Mouse (Mus musculus): Measurements from ENCODE around the gene Tppp2.
"Not testable (repeated sequence)": the region's sequence is repeated elsewhere in the genome, so short reads cannot be mapped to it uniquely, and the experiment has no call there.

Gene Tppp2

DNA sequence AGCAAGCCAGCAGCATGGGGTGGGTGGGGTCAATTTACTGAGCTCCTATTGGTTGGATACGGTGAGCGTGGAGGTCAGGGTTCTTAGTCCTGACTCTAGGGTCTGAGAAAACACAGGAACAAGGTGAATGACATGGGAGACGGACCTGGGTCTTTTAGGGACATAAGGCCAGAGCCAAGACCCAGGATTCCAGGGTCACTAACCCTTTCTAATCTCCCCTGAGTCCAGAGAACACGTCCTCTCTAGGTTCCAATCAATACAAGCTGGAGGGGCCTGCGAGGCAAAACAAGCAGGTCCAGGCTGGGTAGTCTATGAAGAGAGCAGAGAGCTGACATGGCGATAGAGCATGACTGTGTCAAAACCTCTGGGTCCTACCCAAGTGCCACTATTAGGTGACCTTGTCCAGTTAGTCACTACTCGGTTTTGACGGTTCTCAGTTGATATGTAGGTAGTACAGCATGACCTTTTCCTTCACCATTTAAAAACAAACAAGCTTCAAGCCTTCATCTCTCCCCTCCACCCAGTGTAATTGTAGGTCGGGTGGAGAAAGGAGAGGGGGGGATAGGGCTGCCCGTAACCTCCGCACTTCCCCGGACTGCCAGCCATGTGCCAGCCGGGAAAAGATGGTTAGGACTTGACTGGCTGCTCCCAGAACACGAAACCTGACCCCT lies 5.7 kb upstream of the Tppp2 start:
- no peak for DNase-seq (ENCODE audit: low spot score)

DNA sequence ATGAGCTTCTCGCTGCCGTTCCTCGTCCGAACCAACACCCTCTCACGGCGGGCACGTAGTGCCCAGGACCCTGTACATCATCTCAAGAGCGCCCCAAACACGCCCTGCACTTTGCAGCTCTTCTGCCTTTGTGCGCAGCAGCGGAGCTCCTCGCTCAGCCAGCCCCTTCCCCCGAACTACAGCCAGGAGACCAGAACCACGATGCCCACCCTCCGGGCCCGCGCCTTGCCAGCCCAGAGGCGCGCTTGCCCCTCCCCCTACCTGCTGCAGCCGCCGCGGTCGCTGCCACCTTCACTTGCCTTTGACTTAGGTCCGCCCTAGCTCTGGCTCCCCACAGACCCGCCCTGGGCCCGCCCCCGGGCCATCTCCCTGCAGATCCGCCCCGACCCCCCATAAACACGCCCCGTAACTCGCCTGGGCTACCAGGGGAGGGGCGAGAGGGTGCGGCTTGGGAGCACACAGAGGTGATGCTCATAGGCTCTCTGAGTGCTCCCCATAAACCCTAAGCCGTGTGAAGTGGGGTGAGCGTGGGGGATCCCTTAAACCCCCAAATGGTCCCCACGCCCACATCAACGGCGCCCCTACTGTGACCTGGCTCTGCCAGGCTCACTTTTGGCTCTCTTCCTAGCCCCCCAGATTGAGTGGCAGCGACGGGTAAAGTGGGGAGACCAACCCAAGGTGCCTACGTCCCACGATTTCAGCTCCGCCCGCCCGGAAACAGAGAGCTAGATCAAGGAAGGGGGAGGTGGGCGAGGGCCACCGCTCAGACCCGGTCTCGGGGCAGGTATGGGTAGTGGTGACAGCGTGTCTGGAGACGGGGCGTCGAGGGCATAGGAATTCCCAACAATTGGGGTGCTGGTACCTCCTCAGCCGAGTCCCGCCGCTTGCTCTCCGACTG lies 4.9 kb upstream of the Tppp2 start:
- peak; percentile 85 for DNase-seq (ENCODE audit: low spot score)

DNA sequence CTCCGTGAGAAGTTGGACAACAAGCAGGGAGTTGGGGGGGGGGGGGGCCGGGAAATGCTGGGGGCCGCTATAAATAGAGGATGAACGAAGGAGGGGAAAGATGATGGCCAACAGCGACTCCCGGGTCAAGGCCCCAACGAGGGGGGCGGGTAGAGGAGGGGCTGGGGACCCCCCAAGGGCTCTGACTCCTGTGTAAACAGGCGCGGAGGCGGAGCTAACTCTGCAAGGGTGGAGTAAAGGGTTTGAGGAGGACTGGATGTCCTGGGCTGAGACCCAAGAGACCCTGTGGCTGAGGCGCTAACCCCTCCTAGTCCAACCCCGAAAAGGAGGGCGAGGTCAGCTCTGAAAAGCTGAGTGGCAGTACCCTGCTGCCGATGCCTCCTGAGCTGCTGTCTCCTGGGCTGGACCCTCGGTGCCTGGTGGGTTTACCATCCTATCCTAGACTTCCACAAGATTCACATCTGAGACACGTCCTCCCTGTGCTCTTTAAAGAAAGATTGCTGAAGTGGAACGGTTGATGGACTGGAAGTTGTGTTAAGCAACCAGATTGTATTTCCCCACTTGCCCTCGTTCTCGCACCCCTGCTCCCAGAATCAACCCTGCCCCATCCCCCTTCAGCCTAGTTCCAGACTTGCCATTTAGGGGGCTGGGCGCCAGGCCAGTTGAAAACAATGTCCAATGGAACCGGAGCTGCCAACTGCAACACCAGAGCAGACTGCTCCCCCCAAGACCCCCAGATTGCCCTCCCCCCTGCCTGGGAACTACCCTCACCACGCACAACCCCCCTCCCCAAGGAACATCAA lies 4.1 kb upstream of the Tppp2 start, which contains the start of gene Ndrg2:
Ndrg2 (minus strand) TSS at position 199 of the 803 bp plus-strand sequence.
- DNase-seq (ENCODE audit: low spot score), result peak; percentile 82

DNA sequence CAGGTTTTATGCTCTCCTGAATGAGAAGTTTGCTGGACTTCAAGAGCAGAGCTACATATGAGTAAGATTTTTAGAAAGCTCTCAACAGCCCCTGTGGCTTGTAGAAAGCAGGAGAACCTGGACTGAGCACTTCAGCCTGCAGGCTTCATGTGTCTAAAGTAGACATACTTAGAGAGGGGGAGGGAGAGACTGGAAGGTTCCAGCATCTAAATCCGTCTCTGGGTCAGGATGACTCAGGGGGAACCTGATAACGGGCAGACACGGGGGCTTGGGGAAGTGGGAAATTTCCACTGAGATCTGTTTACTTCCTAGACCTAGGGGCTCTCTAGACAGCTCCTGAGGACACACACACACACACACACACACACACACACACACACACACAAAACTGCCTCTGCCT lies 3.2 kb upstream of the Tppp2 start:
- no peak for DNase-seq (ENCODE audit: low spot score)

DNA sequence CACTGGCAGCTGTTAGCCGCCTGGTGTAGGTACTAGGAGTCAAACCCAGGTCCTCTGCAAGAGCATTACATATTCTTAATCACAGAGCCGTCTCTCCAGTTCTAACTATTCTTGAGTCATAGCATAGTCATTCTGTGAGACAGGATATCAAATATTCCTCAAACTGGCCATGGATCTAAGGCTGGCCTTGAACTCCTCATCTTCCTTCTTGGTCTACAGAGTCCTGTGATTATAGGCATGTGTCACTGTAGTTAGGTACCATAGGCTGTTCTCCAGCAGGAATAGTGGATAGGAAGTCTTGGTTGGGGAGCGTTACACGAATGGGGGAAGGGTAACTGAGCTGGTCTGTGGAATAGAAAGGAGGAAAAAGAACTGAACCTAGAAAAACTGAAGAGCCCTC lies 1.7 kb upstream of the Tppp2 start:
- DNase-seq (ENCODE audit: low spot score), result no peak

DNA sequence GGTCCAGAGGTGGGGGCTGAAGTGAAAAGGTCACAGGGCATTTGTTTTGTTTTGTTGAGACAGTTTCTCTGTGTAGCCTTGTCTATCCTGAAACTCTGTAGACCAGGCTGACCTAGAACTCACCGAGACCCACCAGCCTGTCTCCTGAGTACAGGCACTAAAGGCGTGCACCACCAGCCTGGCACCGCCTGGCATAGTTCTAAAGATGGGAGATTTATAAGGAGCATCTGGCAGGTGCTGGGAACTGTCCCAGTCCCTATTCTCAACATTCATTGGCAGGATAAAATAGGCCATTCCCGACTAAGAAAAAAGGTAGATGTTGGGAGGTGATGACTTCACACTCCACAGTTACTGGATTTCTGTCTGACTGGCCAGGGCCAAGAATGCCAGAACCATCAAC lies 741 bp downstream of the Tppp2 start:
- no peak for DNase-seq (ENCODE audit: low spot score)

DNA sequence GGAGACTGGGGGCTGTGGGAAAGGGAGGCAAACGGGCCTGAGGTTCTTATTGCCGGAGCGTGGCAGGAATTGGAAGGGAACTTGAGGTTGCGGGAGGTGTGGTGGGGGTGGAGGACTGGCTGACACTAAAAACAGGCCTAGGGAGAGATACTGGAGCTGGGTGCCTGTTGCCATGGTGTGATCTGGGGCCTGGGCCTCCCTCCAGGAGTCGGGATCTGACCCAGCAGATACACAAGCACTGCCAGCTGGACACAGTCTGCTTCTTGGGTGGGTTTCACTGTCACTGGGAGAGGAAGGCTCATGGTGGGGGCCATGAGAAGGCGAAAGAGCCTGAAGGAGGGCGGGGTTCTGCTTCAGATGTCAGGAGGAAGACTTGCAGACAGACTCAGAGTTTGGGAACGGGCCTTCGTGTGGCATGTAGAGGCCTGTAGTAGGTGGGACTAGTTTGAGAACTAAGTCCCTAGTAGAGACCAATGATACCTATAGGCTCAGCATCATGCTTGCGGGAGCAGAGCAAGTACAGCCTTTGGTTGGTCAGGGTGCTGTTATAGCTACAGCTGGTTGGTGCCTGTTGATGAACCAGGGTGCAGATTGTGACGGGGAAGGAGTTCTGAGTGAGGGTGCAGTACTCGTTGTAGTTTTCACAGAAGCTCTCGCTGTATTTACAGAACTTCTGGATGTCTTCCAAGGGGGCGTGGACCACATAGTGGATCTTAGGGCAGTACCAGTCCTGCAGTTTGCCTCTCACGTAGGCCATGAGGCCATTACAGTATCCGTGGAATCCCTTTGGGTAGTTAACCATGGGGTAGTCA lies 3.7 kb downstream of the Tppp2 start:
- peak; percentile 53 for DNase-seq (ENCODE audit: low spot score)

DNA sequence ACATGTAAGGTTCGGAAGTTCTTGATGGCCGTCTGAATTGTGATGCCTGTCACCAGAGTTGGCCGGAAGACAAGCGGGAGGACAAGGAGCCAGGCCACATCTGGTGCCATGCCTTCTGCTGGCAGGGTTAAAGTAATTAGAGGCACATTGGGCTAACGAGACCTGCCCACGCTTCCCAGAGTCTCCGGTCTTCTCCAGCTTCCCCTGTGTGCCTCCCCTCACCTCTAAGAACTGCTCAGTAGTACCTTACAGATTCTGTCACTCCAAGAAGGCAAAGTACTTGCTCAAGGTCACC lies 4.3 kb downstream of the Tppp2 start, which contains the start of gene Rnase13:
Rnase13 (minus strand) TSS at position 203 of the 295 bp plus-strand sequence.
- no peak for DNase-seq (ENCODE audit: low spot score)

DNA sequence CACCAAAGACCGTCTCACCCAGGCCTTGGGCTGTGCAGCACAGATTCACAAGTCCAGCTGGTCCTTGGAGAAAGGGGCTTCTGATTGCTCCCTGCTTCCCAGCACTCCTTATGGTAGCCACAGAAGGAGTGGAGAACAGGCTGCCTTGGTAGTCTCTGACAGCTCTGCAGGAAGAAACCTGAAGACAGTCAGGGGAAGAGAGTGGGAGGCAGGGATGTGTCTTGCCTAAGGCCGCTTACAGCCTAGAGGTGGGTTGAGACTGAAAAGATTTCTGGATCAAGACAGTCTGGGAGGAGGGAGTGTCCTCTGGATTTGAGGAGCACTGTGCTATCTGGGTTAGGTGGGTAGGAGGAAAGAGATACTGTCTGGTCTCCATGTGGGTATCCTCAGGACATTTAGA lies 4.7 kb downstream of the Tppp2 start:
- DNase-seq (ENCODE audit: low spot score), result no peak

DNA sequence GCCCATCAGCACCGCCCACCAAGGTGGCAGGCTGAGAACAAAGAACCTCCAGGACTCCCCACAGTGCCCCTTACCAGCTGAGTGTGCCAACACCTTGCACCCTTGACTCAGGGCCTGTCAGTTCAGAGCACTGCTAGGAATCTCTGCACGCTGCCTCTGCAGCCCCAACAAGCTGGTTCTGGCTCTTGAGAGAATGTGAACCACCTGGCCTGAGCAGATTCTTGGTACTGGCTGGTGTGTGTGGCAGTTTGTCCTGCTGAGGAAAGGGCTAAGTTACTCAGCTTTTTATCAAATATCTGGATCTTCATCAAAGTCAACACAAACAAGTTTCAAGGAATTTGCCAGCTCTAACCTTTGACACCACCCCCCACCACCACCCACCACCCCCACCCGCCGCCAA lies 5.3 kb downstream of the Tppp2 start:
- DNase-seq (ENCODE audit: low spot score), result no peak

DNA sequence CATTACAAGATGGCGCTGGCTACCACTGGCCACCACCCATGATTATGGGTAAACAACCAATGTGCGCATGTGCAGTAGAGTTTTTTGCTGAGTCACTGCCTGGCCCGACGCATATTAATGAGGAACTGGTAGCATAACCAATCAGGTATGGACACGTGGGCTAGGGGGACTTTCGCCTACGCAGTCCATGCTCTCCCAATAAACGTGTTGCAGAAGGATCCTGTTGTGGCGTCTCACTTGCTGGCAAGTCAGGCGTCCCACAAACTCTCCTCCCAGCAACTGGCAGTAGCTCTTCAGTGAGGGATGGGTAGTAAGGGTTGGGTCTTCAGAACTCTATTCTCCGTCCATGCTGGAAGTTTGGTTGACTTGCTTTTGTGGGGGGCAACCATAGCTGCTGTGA lies 8.7 kb downstream of the Tppp2 start:
- not testable (repeated sequence) for DNase-seq (ENCODE audit: low spot score)

DNA sequence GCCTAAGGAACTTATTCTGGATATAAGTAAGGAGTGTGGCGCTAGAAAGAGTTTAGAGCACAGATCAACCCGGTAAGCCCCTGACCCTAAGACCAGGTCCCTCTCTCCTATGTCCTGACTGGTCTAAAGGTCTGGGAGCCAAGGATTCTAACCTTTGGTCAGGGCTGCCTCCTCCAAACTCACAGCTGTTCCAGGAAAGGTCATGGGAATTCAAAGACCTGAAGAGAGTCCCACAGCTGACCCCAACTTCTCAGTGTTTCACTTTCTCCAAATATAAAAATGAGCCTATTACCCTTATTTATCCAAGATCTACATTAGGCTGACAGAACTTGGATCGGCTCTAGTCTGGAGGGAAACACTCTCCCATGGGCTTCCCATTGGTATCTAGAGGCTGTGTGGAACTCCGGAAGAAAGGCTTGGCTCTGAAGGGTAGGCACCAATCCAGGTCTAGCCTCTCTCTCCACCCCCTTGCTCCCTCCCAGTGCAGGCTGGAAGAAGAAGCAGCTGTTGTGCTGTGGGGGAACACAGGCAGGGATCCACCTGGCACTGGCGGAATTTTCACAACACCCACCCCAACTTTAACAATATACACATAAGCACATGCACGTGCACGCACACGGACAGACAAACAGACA lies 11.2 kb downstream of the Tppp2 start:
- DNase-seq (ENCODE audit: low spot score), result peak; percentile 69

DNA sequence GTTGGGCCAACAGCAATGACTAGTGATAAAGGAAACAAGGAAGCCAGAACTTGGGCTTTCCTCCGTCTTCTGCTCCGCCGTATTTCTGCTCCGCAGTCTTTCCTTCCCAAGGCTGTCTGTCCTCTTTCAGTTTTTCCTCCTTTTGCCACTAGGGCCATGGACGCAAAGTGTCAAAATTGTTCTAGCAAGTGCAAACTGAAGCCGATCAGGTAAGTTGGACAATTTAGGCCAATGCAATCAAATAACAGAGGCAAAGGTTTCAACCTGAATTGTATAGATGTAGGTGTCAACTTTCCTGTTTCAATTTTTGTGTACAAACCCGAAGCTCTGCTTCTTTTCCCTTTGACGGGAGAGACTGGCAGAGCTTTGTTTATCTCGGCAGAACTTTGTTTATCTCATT lies 11.7 kb downstream of the Tppp2 start:
- DNase-seq (ENCODE audit: low spot score), result no peak

DNA sequence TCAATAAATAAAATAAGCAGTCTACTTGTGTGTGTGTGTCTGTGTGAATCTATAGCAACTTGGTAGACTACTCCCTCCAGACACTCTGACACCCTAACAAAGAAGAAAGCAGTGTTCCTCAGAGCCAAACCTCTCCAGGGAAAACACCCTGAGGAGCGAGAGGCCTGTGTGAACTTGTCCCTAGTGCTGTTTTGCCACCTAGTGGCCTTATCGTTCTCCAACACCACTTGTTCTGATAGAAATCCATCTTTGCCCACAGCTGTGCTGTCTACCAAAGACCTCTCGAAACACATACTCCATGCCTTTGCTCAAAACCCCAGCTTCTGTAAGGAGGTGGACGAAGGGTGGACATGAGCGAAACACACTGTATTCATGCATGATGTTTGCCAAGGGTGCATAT lies 12.6 kb downstream of the Tppp2 start:
- peak; percentile 77 for DNase-seq (ENCODE audit: low spot score)

DNA sequence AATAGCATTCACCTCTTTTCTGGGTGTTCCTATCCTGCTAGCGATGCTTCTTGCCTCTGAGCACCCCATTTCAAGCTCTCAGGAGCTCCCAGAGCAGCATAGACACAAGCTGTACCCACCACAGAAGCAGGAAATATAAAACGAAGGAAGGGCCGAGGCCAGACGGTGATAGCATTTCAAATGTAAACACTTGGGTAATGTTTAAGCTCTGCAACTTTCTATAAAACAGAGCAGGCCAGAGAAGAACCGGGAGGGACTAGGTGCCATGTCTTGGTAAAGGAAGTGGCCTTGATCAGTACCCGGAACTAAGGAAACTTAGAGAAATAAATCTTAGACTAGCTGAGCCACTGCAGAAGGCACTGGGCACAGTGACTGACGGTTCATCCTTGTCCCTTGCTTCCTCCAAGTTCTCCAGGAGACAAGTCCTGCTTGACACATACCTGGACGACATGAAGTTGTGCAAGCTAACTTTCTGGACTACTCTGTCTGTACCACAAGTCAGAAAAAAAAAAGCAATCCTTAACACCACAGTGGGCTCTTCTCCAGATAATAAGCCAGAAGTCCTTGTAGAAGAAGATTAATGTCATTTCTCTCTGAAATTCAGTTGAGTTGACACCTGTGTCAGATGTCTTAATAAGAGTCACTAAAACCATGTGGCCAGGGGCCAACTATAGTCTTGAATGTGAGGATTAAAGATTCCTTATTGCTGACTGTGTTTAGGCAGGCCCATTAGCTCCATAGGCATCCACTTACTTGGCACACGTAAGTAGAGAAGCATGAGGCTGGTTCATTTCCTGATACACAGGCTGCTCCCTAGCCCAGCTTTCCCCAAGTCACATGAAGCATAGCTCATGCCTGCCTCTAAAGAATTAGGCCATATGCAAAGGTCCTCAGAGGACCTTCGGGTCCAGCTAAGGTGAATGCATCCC lies 14.1 kb downstream of the Tppp2 start:
- DNase-seq (ENCODE audit: low spot score), result no peak

DNA sequence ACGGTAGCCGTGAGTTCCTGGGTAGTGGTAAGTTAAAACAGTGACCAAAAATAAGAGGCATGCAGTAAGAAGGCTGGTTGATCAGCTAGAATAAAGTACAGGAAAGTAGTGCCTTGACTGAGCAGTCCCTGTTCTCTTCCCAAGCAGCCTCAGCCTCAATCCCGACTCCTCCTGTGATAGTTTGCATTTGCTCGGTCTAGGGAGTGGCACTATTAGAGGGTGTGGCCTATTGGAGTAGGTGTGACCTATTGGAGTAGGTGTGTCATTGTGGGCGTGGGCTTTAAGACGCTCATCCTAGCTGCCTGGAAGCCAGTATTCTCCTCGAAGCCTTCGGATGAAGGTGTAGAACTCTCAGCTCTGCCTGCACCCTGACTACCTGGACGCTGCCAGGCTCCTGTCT lies 20.8 kb downstream of the Tppp2 start:
- no peak for DNase-seq (ENCODE audit: low spot score)

DNA sequence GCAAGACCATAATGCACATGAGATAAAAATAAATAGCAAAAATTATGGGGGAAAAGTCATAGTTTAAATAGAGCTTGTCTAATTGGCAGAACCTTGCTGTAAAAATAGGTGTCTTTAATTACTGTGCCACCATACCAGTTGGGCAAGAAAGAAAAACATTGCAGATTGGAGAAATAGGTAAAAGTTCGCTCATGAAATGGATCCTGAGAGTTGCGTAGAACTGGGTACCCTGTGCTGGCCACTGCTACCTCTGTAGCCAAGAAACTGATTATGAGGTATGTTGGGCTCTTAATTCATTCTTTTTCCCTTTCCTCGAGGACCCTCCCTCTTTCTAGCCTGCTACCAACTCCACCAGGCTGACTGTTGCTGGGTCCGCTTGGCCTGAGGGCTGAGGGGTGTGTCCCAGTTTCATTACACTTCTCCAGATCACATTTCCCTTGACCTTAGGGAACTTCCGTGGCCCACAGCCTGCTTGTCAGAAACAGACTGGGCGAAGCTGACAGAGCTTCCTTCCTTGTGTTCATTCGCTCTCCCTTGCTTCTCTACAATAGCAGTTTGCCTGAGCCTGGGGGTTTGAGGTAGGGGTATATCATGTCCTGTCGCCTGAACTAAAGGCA lies 22.8 kb downstream of the Tppp2 start:
- DNase-seq (ENCODE audit: low spot score), result peak; percentile 39

DNA sequence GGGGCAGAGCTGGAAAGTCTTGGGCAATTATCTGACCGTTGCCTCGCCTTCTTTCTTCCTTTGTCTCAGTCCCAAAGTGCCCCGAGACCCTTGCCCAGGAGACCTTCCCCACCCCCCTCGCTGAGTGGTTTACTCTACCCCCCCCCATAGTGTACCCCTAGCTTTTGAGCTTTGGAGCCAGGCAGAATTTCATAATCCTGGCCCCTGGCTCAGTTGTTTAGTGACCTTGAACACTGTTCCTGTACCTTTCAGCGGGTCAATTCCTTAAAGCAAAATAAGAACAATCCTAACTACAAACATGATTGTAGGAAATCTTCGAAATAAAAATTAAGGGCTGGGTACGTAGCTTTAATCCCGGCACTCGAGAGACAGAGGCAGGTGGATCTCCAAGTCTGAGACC lies 23.4 kb downstream of the Tppp2 start:
- DNase-seq (ENCODE audit: low spot score), result no peak

DNA sequence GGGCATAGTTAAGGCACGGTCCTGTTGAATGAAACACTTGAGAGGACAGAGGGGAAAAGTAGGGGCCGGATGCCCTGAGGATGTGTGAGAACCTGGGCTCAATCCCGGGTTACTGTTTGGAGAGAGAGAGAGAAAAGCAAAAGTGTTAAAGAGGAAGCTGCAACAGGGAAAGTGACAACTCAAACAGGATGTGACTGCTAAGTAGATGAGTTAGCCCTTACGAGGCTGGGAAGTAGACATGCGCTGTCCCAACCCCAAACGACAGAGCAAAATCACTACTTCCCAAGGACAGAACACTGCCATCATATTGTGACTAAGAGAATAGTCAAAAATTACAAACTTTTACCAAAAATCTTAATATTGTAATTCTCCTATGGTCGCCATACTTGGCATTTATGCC lies 24.0 kb downstream of the Tppp2 start:
- DNase-seq (ENCODE audit: low spot score), result no peak

DNA sequence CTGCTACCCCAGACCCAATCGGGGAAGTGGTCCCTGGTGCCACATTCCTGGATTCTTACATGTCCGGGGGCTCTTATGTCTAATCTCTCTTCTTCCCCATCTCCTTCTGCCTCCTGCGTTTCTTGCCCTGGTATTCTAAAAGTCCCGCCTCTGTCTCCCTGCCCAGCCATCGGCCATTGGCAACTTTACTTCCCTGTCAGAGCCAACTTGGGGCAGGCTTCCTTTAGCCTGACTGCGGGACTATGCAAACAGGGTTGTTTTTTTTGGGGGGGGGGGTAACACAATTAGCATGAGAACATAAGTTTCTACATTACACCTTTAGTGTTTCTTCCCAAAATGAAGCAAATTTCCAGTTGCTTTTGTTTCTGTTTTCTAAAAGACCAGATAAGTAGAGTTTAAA lies 25.1 kb downstream of the Tppp2 start:
- no peak for DNase-seq (ENCODE audit: low spot score)
